Mouse (Mus musculus) lung, postnatal 36 days (tissue): Measurements from ENCODE around the gene Rgs11.
"Not testable (repeated sequence)": the region's sequence is repeated elsewhere in the genome, so short reads cannot be mapped to it uniquely, and the experiment has no call there.

Source experiments
- DNase-seq: peaks from one replicate; pipeline ENCODE4 v3.0.0; 2022; ENCODE audit warnings: mixed read lengths

Rgs11 gene

DNA sequence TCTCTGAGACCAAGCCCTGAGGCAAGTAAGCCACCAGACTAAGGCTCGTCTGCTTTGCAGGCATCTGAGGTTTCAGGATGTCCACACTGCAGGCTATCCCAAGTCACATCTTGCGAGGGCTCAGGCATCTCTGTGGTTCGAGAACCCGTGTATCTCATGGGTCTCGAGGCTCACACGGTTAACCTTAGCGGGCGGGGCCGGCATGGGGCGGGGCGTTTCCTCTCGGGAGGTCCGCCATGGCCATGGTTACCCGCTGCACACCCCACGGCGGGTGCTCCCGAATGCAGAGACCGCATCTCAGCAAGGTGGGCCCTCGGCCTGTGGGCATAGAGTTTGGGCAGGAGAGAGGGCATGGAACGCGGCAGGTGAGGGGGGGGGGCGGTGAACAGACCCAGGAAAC, at the start of gene Rgs11:
Gene Rgs11 (plus strand): TSS at position 215 of the 400 bp plus-strand sequence.
- peak; percentile 69 for DNase-seq

DNA sequence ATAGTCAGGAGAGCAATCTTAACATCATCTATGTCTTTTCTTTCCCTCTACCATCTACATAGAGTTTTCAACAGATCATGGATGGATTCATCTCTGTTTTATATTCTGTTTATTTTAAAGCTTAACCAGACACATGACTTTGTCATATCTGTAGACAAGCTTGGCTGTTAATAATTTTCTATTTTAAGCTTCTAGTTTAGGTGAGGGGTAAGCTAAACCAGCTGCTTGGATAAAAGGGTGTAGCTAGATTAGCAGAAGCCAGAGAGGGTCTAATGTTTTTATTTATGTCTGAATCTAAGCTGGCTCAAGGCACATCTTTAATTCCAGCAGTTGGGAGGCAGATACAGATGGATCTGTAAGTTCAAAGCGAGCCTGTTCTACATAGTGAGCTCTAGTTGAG, 40.0 kb upstream of the Rgs11 start:
- DNase-seq, result peak; percentile 17

DNA sequence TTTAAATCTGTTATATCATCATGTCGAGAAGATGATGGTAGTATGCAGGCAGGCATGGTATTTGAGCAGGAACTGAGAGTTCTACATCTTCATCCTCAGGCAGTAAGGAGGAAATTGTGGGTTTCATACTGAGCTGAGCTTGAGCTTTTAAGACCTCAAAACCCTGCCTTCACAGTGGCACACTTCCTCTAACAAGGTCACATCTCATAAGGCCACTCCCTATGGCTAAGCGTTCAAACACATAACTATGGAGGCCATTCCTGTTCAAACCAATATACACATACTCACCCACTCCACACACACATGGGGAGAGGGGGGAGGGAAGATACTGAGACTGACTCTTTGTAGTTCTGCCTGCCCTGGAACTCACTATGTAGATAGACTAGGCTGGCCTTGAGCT, 34.7 kb upstream of the Rgs11 start:
- peak; percentile 51 for DNase-seq

DNA sequence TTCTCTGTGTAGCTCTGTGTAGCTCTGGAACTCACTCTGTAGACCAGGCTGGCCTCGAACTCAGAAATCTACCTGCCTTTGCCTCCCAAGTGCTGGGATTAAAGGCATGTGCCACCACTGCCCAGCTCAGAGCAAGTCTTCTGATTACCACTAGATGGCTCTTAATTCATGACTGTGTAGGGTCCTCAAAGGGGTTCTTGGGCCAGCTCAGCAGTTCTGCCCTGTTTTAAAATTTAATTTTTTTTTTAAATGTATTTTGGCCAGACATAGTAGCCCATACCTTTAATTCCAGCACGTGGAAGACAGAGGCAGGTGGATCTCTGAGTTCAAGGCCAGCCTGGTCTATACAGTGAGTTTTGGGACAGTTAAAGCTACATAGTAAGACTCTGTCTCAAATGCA, 27.5 kb upstream of the Rgs11 start:
- DNase-seq, result not testable (repeated sequence)

DNA sequence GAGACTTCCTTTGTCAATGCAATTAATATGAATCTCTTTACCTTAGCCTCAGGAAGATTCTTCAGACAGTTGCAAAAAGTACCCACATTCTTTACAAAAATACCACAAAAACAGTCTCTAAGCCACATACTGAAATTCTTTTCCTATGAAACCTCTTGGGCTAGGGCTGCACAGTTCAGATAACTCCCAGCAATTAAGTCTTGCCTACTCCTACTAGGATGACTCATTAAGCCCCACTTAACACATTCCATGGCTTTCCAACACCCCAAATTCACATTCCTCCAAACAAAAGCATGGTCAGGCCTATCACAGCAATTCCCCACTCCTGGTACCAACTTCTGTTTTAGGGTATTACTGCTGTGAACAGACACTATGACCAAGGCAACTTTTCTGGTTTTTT, 24.1 kb upstream of the Rgs11 start:
- DNase-seq, result no peak

DNA sequence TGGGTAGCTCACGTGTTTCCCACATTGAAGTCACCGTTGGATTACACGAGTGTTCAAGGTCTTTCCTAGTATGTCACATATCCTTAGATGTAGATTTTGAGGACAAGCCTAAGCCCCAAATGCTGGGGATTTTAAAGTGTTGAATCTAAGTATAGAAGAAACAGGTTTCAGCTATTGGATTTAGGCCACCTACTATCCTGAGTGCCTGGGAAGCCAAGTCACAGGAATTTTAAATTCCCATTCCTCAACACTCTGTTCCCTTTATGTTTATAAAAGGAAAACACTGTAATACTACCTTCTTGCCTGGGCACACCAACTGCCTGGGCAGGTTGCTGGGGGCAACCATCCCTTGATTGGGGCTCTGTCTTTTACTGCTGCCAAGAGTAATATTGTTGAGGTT, 21.6 kb upstream of the Rgs11 start:
- no peak for DNase-seq

DNA sequence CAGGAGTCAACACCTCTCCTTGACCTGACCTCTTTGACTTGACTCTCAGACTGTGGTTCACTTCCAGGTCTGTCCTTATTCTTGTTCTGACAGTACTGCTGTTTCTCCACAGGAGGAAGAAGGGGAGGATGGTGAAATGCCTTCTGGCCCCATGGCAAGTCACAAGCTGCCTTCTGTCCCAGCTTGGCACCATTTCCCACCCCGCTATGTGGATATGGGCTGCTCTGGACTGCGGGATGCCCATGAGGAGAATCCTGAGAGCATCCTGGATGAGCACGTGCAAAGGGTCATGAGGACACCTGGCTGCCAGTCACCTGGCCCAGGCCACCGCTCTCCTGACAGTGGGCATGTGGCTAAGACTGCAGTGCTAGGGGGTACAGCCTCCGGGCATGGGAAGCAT, 15.2 kb upstream of the Rgs11 start:
- no peak for DNase-seq

DNA sequence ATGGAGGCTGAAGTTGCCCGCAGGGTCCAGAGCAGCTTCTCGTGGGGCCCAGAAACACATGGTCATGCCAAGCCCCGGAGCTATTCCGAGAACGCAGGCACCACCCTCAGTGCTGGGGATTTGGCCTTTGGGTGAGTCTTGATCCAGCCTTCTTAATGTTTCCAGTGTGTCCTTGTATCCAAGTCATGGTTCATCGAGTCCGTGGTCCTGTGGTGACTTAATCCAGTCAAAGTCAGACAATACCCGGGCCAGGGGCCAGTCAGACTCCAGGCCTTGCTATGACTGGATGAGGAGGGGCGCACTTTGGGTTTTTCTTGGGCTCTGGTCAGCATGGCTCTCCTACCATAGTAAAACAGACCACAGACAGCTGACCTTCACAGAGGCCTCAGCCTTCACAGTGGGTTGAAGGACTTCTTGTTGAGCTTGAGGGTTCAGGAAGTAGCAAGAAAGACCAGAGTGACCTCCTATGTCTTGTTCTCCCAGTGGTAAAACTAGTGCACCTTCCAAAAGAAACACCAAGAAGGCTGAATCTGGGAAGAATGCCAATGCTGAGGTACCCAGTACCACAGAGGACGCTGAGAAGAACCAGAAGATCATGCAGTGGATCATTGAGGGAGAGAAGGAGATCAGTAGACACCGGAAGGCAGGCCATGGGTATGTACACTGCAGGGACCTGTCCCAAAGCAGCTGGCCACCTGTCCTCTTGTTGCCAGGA, 14.5 kb upstream of the Rgs11 start:
- no peak for DNase-seq

DNA sequence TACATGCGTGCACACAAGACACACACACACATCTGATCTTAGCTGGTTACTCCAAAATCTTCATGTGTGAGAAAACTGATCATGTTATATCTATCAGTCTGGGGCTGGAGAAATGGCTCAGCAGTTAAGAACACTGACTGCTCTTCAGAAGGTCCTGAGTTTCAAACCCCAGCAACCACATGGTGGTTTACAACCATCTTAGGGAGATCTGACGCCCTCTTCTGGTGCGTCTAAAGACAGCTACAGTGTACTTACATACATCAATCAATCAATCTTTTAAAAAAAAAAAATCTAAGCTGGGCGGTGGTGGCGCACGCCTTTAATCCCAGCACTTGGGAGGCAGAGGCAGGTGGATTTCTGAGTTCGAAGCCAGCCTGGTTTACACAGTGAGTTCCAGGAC, 11.3 kb upstream of the Rgs11 start:
- not testable (repeated sequence) for DNase-seq

DNA sequence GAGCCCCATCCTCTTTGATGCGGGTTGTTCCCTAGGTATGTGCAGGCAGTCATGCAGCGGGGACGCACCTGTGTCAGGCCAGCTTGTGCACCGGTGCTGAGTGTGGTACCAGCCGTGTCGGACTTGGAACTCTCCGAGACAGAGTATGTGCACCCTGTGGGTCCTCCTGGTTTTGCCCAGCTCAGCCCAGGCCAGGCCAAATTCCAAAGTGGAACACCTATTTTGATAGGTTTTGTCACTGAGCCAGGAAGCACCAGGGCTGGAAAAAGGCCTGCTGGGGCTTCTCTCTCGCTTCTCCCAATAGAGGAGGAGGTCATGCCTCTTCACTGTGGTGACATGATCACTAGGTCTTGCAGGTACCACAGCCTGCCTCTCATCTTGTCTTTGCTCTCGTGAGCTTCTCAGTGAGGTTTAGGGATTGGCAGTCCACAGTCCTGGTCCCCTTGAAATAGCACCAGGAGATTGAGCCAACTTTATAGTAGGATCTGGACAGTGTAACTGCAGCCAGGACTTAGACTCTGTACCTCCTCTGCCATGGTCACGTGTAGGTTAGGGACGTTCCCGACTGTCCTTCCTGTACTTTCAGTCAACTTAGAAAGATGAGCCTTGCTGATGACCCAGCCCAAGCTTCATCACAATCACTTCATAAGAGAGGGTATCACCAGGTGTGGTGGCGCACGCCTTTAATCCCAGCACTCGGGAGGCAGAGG, 10.1 kb upstream of the Rgs11 start:
- DNase-seq, result no peak

DNA sequence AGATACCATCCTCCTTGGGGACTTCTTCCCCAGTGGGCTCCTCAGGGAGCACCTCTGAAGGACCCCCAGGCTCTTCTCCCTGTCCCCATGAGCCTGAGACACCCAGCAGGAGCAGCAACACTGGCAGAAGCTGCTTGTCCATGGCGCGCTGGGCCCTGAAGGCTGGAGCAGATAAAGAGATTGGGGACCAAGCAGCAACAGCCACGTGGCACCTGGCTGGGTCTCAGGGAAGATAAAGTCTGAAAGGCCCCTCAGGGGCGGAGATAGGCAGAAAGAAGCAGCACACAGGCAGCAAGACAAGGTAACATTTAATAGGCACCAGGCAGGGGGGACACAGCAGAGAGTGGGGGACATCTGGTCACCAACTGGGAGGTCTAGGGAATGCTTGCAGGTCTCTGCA, 3.9 kb upstream of the Rgs11 start, which contains the start of gene Pdia2:
Gene Pdia2 (minus strand): TSS at position 196 of the 400 bp plus-strand sequence.
- DNase-seq, result no peak

DNA sequence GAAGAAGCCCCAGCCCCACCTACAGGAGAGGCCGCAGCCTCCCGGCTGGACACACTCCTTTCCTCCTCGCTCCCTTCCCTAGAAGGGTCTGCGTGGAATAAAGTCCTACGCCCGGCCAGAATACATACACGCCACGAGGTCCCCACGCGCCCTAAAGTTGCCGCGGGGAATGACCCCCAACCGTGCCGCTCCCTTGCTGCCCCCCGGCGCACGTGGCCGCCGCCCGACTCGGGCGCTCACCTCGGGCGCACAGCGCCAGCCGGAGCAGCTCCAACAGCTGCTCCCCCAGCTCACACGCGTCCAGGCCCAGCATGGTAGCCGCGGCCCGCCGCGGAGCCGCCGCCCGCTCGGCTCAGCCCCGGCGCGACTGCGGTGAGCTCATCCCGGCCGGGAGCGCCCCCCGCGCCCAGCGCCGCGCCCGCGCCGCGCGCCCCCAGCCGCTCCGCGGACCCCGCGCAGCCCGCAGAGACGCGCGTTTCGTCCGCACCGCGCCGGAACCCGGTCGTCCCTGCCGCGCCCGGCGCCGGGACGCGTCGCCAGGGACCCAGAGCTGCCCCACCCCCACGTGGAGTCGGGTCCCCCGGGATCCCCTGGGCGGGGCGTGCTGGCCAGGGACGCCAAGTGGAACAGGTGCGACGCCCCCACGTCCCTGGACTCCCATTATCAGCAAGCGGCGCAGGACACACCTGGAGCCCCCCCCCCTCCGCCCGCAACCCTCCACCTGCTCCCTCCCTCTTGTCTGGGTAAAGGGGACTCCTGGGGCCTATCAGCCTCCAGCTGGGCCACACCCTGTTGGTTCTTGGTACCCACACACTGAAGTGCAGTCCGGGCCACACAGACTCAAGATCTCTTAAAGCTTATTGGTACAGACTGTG, 1.7 kb upstream of the Rgs11 start:
- DNase-seq, result peak; percentile 28

DNA sequence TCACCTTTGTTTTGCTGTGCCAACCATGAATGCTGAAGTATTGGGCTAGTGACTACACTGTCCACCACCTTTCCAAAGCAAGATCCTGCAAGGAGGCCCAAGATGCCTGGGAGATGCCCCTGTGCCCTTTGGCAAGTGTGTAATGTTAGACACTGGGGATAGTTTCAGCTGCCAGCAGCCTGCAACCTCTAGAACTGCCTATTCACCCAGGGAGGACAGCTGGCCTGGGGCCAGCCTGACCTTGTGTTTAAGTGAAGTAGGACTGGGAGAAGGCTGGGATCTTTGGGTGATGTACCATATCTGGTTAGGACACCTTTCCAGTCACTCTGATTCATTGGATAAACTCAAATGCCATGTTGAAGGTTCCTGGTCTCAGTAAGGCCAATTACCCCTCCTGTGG, 753 bp upstream of the Rgs11 start:
- DNase-seq, result no peak

DNA sequence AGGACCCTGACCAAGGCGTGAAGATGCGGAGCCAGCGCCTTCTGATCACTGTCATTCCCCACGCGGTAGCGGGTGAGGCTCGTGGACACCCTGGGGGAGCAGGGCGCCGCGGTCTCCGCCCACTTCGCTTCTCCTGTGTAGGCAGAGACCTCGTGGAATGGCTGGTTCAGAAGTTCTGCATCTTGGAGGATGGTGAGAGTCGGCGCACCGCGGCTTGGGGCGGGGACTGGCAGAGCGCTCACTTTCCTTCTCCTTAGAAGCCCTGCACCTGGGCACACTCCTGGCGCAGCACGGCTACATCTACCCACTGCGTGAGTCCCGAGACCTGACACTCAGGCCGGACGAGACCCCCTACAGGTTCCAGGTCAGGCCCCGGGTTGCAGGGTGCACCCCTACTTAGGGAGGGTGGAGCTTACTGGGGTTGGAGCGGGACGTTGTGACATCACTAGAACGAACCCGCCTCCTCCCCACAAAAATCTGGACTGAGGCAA, 615 bp downstream of the Rgs11 start:
- peak; percentile 51 for DNase-seq

DNA sequence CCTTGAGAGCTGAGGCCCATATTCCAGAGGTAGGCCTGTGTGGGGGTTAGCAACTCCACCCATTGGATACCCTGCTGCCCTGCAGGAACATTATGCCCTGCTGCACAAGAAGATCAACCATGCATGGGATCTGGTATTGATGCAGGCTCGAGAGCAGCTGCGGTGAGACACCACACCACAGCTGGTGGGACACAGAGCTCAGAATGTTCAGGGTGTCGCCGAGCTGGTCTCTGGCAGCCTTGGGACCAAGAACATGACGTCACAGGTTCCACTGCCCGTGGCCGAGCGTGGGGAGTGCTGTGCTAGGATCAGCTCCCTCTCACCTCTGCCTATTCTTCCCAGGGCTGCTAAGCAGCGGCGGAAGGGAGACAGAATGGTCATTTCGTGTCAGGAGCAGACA, 2.0 kb downstream of the Rgs11 start:
- no peak for DNase-seq

DNA sequence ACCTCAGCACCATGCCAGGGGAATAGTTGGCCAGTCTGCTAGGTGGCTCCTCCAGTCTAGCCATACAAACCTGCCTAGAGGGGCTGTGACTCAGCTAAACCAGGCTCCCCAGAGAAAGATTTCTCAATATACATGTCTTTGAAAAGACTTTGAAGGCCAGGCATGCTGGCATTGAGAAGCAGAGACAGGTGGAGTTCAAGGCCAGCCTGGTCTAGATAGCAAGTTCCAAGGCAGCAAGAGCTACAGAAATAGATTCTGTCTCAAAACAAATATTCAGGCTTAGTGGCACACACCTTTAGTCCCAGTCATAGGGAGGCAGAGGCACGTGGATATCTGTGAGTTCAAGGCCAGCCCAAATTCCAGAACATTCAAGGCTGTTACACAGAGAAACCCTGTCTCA, 3.6 kb downstream of the Rgs11 start:
- no peak for DNase-seq

DNA sequence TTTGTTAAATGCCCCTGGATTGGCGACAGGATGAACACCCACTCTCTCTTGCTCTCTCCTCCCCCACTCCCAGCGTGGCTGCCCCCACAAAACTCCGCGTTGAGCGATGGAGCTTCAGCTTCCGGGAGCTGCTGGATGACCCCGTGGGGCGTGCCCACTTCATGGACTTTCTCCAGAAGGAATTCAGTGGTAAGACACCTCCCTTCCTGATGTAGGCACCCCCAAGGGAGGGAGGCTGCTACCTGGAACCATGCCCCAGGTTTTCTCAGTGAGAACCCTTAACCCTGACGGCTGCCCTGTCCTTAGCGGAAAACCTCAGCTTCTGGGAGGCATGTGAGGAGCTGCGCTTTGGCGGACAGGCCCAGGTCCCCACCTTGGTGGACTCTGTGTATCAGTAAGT, 4.9 kb downstream of the Rgs11 start, which contains the start of gene Arhgdig:
Gene Arhgdig (minus strand): TSS at position 101 of the 400 bp plus-strand sequence.
- DNase-seq, result no peak

DNA sequence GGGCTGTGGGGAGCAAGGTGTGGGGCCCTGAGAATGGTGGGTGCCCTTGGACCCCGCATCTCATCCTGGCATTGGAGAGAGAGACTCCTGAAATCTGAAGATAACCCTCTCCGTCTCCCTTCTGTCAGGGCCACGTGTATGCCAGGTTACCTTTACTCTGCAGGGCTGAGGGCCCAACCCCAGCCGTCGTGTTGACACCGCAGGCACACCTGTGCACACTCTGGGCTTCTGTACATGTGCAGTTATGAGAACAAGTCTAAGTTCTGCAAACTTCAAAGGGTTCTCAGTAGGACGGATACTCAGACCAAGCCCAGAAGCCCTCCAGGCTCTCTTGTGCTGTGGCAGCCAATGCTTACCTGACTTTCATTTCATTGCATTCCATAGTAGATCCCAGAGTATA, 9.5 kb downstream of the Rgs11 start:
- no peak for DNase-seq

DNA sequence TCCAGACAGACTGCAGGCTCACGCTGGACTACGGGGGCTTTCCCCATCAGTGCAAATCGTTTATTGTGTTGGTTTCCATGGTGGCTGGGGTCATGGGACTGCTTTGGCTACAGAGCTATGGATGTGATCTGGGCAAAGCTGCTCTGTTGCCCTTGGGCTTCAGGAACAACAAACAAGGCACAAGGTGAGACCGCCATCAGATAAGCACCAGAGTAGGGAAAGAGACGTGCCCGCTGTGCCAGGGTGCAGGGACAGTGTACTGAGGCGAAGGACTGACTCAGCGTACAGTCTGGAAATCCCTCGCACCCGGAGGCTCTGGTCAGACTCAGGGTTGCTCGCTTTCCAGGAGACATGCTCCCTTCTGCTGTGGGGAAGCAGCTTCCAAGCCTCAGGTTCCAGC, 9.9 kb downstream of the Rgs11 start:
- DNase-seq, result no peak

DNA sequence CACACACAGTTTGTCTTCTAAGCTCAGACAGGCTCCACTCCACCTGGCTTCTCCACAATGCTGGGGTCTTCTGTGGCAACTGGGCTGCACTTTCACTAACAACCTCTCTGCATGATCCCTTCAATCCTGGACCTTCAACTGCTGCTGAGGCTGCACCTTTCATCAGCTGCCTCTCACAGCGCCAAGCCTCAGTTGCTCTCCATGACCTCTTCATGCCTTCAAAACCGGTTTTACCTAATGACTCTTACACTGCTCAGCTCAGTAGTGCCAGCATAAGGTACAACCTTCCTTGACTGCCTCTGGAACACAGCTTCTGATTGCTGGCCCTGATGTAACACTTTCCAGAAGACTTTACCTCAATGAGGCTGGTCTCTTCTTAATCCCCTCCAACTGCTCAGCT, 18.8 kb downstream of the Rgs11 start:
- DNase-seq, result peak; percentile 35

DNA sequence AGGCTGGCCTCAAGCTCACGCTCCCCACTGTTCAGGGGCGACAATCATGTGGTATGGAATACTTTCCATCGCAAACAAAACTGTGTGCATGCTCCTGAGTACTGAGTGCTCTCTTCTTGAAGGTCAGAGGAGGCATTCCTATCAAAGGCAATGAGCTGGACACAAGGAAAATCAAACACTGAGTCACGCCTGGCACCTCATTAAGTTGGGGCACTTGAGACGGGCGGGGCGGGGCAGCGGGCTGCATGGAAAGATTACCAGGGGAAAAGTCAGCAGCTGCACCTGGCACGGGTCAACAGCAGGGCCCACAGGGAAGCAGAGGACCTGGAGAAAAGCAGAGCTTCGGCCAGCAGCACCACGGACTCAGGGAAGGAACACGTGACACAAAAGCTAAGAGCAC, 22.4 kb downstream of the Rgs11 start:
- DNase-seq, result peak; percentile 87

DNA sequence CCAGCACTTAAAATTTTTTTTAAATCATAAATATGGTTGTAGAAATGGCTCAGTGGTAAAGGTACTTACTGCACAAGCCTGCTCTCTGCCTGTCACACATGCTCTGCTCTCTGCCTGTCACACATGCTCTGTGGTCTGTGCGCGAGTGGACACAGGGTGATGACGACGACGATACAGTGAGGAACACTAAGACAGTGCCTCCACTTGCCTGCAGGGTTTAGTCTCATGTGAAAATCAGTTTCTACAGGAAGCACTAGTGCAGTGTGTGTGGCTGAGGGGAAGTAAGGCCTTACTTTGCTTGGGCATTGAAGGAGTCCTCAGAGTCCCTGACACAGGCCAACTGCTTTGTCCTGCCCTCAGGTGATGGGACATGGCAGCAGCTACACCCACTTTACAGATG, 27.0 kb downstream of the Rgs11 start:
- no peak for DNase-seq

DNA sequence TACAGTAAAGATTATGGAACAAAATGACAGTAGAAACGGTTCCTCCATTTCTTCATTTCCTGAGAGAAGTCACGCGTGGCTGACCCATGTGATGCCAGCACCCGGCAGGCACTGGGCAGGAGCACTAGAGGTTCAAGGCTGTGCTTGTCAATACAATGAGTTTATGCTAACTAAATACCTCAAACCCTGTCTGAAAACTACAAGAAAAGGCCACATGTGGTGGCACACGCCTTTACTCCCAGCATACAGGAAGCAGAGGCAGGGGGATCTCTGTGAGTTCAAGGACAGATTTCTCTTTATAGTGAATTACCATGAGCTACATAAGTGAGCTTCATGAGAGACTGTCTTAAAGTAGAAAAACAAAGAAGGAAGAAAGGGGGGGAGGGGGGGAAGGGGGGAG, 28.4 kb downstream of the Rgs11 start:
- no peak for DNase-seq
